Mouse (Mus musculus) mammary gland, adult 2 months (tissue): ENCODE measurements around the gene Armt1. TPM values are rescaled to one million over a fixed set of nuclear protein-coding genes. Genes with fewer than 3 reads are reported as not detected.

Source experiments
- polyA plus RNA-seq: library from polyadenylated mRNA; depleted of rRNA; stranded (reverse); fragments of >200 nt; gene quantifications from 2 replicates; pipeline ENCODE4 v1.2.3, GENCODE M21; 2012; ENCODE audit warnings: low replicate concordance; rRNA removed

Gene Armt1
- 5.8 and 11.0 TPM in 2 replicates for polyA plus RNA-seq

GRCm38 (mm10) chr10:4432123-4432931 lies at the start of gene Armt1, which contains the start of gene Rmnd1:
Gene Armt1 (plus strand): TSS chr10:4432467.
Gene Rmnd1 (minus strand): TSS chr10:4432388.

GRCm38 (mm10) chr10:4387701-4388383 lies 44.4 kb upstream of the Armt1 start, which contains the start of gene Zbtb2:
Gene Zbtb2 (minus strand): TSS chr10:4388108.

GRCm38 (mm10) chr10:4482355-4482754 lies 50.1 kb downstream of the Armt1 start, which contains the start of gene Ccdc170:
Gene Ccdc170 (plus strand): TSS chr10:4482502.

Other genes with a start within 250 kb of the Armt1 start
- gene Akap12, start 166.1 kb upstream of the Armt1 start, polyA plus RNA-seq: 5.2 and 9.0 TPM in 2 replicates
- gene Zbtb2, start 44.4 kb upstream of the Armt1 start, polyA plus RNA-seq: 8.6 and 9.9 TPM in 2 replicates
- 22.4 and 63.4 TPM in 2 replicates for gene Rmnd1, start 79 bp upstream of the Armt1 start, polyA plus RNA-seq
- 0.44 and 0.73 TPM in 2 replicates for gene Ccdc170, start 50.0 kb downstream of the Armt1 start, polyA plus RNA-seq
- 30.8 and 31.9 TPM in 2 replicates for gene Esr1, start 179.1 kb downstream of the Armt1 start, polyA plus RNA-seq